Mouse (Mus musculus): Measurements from ENCODE around the gene Dvl2.
A peak's percentile ranks its signal among the peaks of the same experiment; 100 is the strongest.

The Dvl2 gene

GRCm38 (mm10) chr11:69981141-69981762, 19.1 kb upstream of the Dvl2 start, which contains the start of gene Ctdnep1:
Ctdnep1 (plus strand) TSS chr11:69981156.
- DNase-seq (ENCODE audit: low read depth, low spot score) = no peak

- DNase-seq (ENCODE audit: low read depth, low spot score) = no peak
Observed at GRCm38 (mm10) chr11:69982225-69982624, 18.2 kb upstream of the Dvl2 start, which contains the start of gene Elp5. Elp5 (minus strand) TSS chr11:69982517.

GRCm38 (mm10) chr11:69982877-69983276, 17.5 kb upstream of the Dvl2 start:
- no peak for DNase-seq (ENCODE audit: low read depth, low spot score)

GRCm38 (mm10) chr11:69983377-69983776, 17.0 kb upstream of the Dvl2 start:
- DNase-seq (ENCODE audit: low read depth, low spot score) = no peak

GRCm38 (mm10) chr11:69984431-69984830, 16.0 kb upstream of the Dvl2 start:
- no peak for DNase-seq (ENCODE audit: low read depth, low spot score)

GRCm38 (mm10) chr11:69989949-69990348, 10.4 kb upstream of the Dvl2 start:
- no peak for DNase-seq (ENCODE audit: low read depth, low spot score)

- DNase-seq (ENCODE audit: low read depth, low spot score) = peak; percentile 97
Observed at GRCm38 (mm10) chr11:69990850-69991691, 9.3 kb upstream of the Dvl2 start, which contains the start of gene Gabarap. Gabarap (plus strand) TSS chr11:69991143.

GRCm38 (mm10) chr11:69991711-69992110, 8.7 kb upstream of the Dvl2 start:
- no peak for DNase-seq (ENCODE audit: low read depth, low spot score)

- DNase-seq (ENCODE audit: low read depth, low spot score) = no peak
Observed at GRCm38 (mm10) chr11:69992396-69992795, 8.0 kb upstream of the Dvl2 start.

GRCm38 (mm10) chr11:69992932-69993331, 7.5 kb upstream of the Dvl2 start:
- DNase-seq (ENCODE audit: low read depth, low spot score) = no peak

- DNase-seq (ENCODE audit: low read depth, low spot score) = no peak
Observed at GRCm38 (mm10) chr11:69994401-69995090, 5.8 kb upstream of the Dvl2 start.

- DNase-seq (ENCODE audit: low read depth, low spot score) = peak; percentile 99
Observed at GRCm38 (mm10) chr11:69995391-69995960, 4.9 kb upstream of the Dvl2 start, which contains the start of gene Phf23. Phf23 (plus strand) TSS chr11:69995777.

- DNase-seq (ENCODE audit: low read depth, low spot score) = peak; percentile 53
Observed at GRCm38 (mm10) chr11:69996161-69997061, 4.0 kb upstream of the Dvl2 start.

- peak; percentile 87 for DNase-seq (ENCODE audit: low read depth, low spot score)
Observed at GRCm38 (mm10) chr11:69997070-69997509, 3.3 kb upstream of the Dvl2 start.

- no peak for DNase-seq (ENCODE audit: low read depth, low spot score)
Observed at GRCm38 (mm10) chr11:69998567-69999491, 1.6 kb upstream of the Dvl2 start.

- no peak for DNase-seq (ENCODE audit: low read depth, low spot score)
Observed at GRCm38 (mm10) chr11:69999666-70000065, 729 bp upstream of the Dvl2 start.

- no peak for DNase-seq (ENCODE audit: low read depth, low spot score)
Observed at GRCm38 (mm10) chr11:70001159-70001558, 764 bp downstream of the Dvl2 start.

- peak; percentile 66 for DNase-seq (ENCODE audit: low read depth, low spot score)
Observed at GRCm38 (mm10) chr11:70001865-70002264, 1.5 kb downstream of the Dvl2 start.

- no peak for DNase-seq (ENCODE audit: low read depth, low spot score)
Observed at GRCm38 (mm10) chr11:70002471-70002870, 2.1 kb downstream of the Dvl2 start.

- no peak for DNase-seq (ENCODE audit: low read depth, low spot score)
Observed at GRCm38 (mm10) chr11:70005521-70005920, 5.1 kb downstream of the Dvl2 start.

Data from mesoderm, embryonic 11.5 days (tissue).